Mouse (Mus musculus): Measurements from ENCODE around the gene Hipk2.

Hipk2 gene

GRCm38 (mm10) chr6:38876071-38876911, at the start of gene Hipk2:
Hipk2 (minus strand) TSS chr6:38876165.
- peak; percentile 99 for DNase-seq

GRCm38 (mm10) chr6:38925719-38926118, 49.8 kb upstream of the Hipk2 start:
- no peak for DNase-seq

- DNase-seq, result no peak
These were observed 48.2 kb upstream of the Hipk2 start for GRCm38 (mm10) chr6:38923870-38924817.

- no peak for DNase-seq
These were observed 47.5 kb upstream of the Hipk2 start for GRCm38 (mm10) chr6:38923450-38923849.

GRCm38 (mm10) chr6:38922517-38922916, 46.6 kb upstream of the Hipk2 start:
- DNase-seq, result no peak

- no peak for DNase-seq
These were observed 45.8 kb upstream of the Hipk2 start for GRCm38 (mm10) chr6:38921810-38922116.

GRCm38 (mm10) chr6:38921095-38921809, 45.3 kb upstream of the Hipk2 start:
- peak; percentile 83 for DNase-seq

- DNase-seq, result peak; percentile 44
These were observed 44.2 kb upstream of the Hipk2 start for GRCm38 (mm10) chr6:38920141-38920540.

- peak; percentile 68 for DNase-seq
These were observed 43.3 kb upstream of the Hipk2 start for GRCm38 (mm10) chr6:38919135-38919740.

- DNase-seq, result no peak
These were observed 42.8 kb upstream of the Hipk2 start for GRCm38 (mm10) chr6:38918728-38919127.

- no peak for DNase-seq
These were observed 41.5 kb upstream of the Hipk2 start for GRCm38 (mm10) chr6:38917415-38917814.

- DNase-seq, result no peak
These were observed 40.6 kb upstream of the Hipk2 start for GRCm38 (mm10) chr6:38916571-38916970.

GRCm38 (mm10) chr6:38915776-38916175, 39.8 kb upstream of the Hipk2 start:
- no peak for DNase-seq

GRCm38 (mm10) chr6:38914181-38914580, 38.2 kb upstream of the Hipk2 start:
- DNase-seq, result no peak

GRCm38 (mm10) chr6:38913386-38914042, 37.5 kb upstream of the Hipk2 start:
- no peak for DNase-seq

- DNase-seq, result peak; percentile 91
These were observed 36.9 kb upstream of the Hipk2 start for GRCm38 (mm10) chr6:38912845-38913244.

GRCm38 (mm10) chr6:38912121-38912660, 36.2 kb upstream of the Hipk2 start:
- DNase-seq, result no peak

- peak; percentile 91 for DNase-seq
These were observed 35.0 kb upstream of the Hipk2 start for GRCm38 (mm10) chr6:38910828-38911559.

- no peak for DNase-seq
These were observed 32.4 kb upstream of the Hipk2 start for GRCm38 (mm10) chr6:38908401-38908800.

GRCm38 (mm10) chr6:38906005-38906404, 30.0 kb upstream of the Hipk2 start:
- DNase-seq, result no peak

- no peak for DNase-seq
These were observed 27.0 kb upstream of the Hipk2 start for GRCm38 (mm10) chr6:38902820-38903439.

All from heart, adult 11 months (tissue).